Mouse (Mus musculus): Measurements from ENCODE around the gene Olfr617. TPM values are rescaled to one million over a fixed set of nuclear protein-coding genes. Genes with fewer than 3 reads are reported as not detected.

Olfr617 gene
- not detected for total RNA-seq (2023)

DNA sequence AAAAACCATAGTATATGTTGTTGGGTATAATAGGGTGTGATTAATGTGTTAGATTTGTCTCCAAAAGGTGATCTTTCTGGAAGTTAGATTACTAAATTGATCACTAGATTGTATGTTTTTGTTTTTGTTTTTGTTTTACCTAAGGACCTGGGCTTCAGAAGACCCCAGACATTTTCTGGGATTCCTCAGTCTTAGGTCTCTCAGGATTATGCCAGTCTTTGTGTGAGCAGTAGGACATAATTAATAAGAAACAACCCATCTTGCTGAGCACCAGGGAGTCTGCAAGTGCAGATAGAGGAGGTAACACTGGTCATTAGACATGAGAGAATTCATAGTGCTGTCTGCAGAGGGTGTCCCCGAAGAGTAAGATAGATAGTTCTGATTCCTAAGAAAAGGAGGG, at the start of gene Olfr617:
TSS of gene Olfr617 (plus strand) at position 301 of the 400 bp plus-strand sequence.

DNA sequence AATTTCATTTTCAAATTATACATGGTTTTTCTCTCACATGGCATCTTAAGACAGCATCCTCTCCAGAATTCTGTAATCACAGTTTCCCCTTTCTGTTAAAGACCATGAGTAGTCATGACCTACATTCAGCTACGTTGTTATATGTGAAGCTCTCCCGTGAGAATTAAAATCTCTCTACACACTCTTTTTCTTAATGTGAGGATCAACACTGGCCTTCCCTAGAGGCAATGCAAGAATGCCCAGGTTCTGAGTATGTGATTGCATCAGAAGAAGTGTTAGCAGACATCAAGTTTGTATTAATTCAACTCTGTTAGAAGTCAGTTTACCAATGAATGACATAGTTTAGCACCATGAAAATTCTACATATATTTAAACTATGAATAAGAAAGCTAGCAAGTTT, 30.2 kb upstream of the Olfr617 start, which contains the start of gene Olfr612:
TSS of gene Olfr612 (minus strand) at position 101 of the 400 bp plus-strand sequence.

DNA sequence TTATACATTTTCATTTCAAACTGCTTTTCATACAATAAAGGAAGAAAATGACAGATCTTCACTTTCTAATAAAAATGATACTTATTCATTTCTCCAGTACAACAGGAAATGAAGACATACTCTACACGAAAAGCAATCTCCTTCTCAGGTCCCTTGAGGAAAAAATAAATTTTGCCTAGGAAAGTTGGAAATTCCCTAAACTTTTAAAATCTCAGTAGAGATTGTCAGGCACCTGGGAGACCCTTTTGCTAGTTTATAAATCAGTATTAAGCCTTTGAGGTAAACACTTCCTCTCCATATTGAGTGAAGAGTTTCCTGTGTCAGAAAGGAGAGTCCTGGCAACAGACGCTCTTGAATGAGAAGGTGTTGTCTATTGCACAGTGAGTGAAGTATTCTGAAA, 25.1 kb upstream of the Olfr617 start, which contains the start of gene Olfr613:
TSS of gene Olfr613 (plus strand) at position 301 of the 400 bp plus-strand sequence.

DNA sequence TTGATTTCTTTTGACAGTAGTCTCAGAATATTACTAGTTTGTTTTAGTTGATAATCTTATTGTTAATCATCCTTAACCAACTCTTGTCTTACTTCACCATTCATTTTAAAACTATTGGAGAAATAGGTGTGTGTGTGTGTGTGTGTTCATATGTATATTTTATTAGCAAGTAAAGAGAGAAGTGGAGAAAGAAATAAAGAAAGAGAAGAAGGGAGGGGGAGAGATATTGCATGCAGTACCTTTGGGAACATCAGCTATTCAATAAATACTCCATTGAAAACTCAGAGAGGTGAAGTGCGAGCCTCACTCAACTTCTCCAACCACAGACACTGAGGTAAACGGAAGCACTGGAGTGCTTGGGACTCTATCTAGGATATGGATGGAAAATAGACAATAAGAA, 17.1 kb upstream of the Olfr617 start, which contains the start of gene Olfr615:
TSS of gene Olfr615 (plus strand) at position 301 of the 400 bp plus-strand sequence.

DNA sequence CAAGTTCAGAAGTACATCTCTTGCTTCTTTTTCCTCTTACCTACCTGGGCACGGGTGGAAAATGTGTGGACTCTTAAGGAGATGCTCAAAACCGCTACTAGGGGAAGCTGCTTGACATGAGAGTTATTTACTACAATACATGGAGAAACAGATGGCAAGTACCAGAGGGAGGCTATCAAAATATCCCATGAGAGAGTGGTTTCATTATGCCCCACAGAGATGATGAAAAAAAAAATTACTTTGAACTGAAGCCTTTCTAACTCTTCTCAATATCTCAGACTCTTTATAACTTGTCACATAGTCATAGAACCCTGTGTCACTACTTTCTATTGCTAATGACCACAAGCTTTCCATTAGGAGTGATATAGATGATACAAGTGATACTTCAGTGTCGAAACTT, 3.8 kb upstream of the Olfr617 start, which contains the start of gene Olfr616:
TSS of gene Olfr616 (minus strand) at position 101 of the 400 bp plus-strand sequence.

DNA sequence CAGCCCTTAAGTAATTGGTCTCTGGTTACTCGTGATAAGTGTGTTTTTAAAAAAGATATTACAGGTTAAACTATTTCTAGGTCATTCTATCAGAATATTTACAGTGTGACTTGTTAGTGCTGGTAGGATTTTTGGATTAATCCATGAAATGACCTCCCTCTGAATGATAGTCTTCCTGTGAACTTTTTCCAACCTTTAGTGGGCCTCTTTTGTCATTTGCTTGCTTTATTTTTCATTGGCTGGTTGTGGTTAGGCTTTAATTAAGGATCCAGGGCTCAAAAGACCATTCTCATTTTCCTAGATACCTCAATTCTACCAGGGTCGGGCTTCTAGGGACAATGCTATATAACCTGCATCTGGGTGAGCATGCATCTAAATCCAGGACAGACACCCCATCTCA, 16.9 kb downstream of the Olfr617 start, which contains the start of gene Olfr618:
TSS of gene Olfr618 (plus strand) at position 301 of the 400 bp plus-strand sequence.

DNA sequence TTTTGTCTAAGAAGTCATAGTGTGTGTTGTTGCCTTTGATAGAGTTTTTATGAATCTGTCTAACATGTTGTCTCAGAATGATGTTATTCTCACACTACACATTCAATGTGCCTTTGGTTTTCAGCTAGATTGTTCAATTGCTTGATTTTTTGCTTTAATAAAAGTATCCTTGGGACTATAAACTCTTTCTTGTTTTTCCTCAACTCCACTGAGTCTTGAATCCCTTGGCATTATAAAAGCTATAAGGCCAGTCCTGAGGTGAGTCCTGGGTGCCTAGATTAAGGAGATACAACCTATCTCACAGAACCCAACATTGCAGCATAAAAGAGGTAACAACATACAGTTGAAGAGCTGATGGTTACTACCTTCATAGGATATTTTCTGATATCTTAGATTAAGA, 27.4 kb downstream of the Olfr617 start, which contains the start of gene Olfr619:
TSS of gene Olfr619 (plus strand) at position 301 of the 400 bp plus-strand sequence.

DNA sequence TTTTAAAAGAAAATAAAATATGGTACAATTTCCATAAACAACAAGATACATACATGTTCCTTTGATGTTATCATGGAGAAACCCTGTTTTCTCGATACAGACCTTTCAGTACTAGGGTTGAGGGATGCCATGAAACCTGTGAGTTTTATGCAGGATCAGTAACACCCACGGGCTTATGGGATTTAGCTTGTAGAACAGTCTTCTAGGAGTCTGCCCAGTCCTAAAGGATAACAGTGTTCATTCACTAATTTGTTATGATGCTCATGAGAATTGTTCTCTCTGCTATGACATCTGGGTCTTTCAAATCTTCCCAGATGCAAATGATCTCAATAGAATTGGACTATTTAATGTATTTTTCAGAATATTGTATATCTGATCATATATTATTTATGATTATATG, 39.6 kb downstream of the Olfr617 start, which contains the start of gene Olfr620:
TSS of gene Olfr620 (minus strand) at position 101 of the 400 bp plus-strand sequence.

Other genes starting within 250 kb of the Olfr617 start
- gene Olfr598, start 249.5 kb upstream of the Olfr617 start, total RNA-seq (2023), result not detected
- gene Olfr599, start 237.1 kb upstream of the Olfr617 start, total RNA-seq (2023), result not detected
- not detected for gene Olfr600, start 223.4 kb upstream of the Olfr617 start, total RNA-seq (2023)
- gene Olfr601, start 210.4 kb upstream of the Olfr617 start, total RNA-seq (2023), result not detected
- not detected for gene Olfr603, start 186.9 kb upstream of the Olfr617 start, total RNA-seq (2023)
- gene Usp17lc, start 158.0 kb upstream of the Olfr617 start, total RNA-seq (2023), result not detected
- not detected for gene Olfr605, start 127.6 kb upstream of the Olfr617 start, total RNA-seq (2023)
- not detected for gene Olfr606, start 124.0 kb upstream of the Olfr617 start, total RNA-seq (2023)
- not detected for gene Olfr607, start 108.9 kb upstream of the Olfr617 start, total RNA-seq (2023)
- not detected for gene Olfr608, start 103.2 kb upstream of the Olfr617 start, total RNA-seq (2023)
- gene Olfr609, start 75.0 kb upstream of the Olfr617 start, total RNA-seq (2023), result not detected
- gene Olfr610, start 60.9 kb upstream of the Olfr617 start, total RNA-seq (2023), result not detected
- not detected for gene Olfr611, start 52.2 kb upstream of the Olfr617 start, total RNA-seq (2023)
- not detected for gene Olfr612, start 30.3 kb upstream of the Olfr617 start, total RNA-seq (2023)
- not detected for gene Olfr613, start 25.0 kb upstream of the Olfr617 start, total RNA-seq (2023)
- not detected for gene Olfr615, start 17.0 kb upstream of the Olfr617 start, total RNA-seq (2023)
- gene Olfr616, start 3.9 kb upstream of the Olfr617 start, total RNA-seq (2023), result not detected
- gene Olfr618, start 17.0 kb downstream of the Olfr617 start, total RNA-seq (2023), result not detected
- gene Olfr619, start 27.5 kb downstream of the Olfr617 start, total RNA-seq (2023), result not detected
- gene Olfr620, start 39.5 kb downstream of the Olfr617 start, total RNA-seq (2023), result not detected
- gene Olfr622, start 69.6 kb downstream of the Olfr617 start, total RNA-seq (2023), result not detected
- gene Olfr623, start 90.6 kb downstream of the Olfr617 start, total RNA-seq (2023), result not detected
- not detected for gene Olfr624, start 98.1 kb downstream of the Olfr617 start, total RNA-seq (2023)
- gene Olfr625-ps1, start 109.7 kb downstream of the Olfr617 start, total RNA-seq (2023), result not detected
- not detected for gene Olfr243, start 141.6 kb downstream of the Olfr617 start, total RNA-seq (2023)
- gene Olfr628, start 157.3 kb downstream of the Olfr617 start, total RNA-seq (2023), result not detected
- gene Olfr629, start 171.9 kb downstream of the Olfr617 start, total RNA-seq (2023), result not detected
- not detected for gene Olfr630, start 184.3 kb downstream of the Olfr617 start, total RNA-seq (2023)
- gene Olfr69, start 198.5 kb downstream of the Olfr617 start, total RNA-seq (2023), result not detected
- not detected for gene Olfr68, start 206.6 kb downstream of the Olfr617 start, total RNA-seq (2023)
- gene Olfr67, start 218.8 kb downstream of the Olfr617 start, total RNA-seq (2023), result not detected
- gene Hbb-bt, start 240.9 kb downstream of the Olfr617 start, total RNA-seq (2023), result 115 TPM